Comparison of ENCODE assay signal across 8 mouse cellular contexts in genomic region chr10:81287513-81288157, GRCm38 (mm10). TPM values are rescaled to one million over a fixed set of nuclear protein-coding genes. Genes with fewer than 3 reads are reported as not detected.
DNase-seq lines count a peak whose midpoint lies in the region; ATAC-seq and TF ChIP-seq lines count a peak whose summit lies in the region.

No protein-coding gene starts in this region.

- peak; percentile 66; the same call in 1 of the 2 replicates for TF ChIP-seq CTCF in spleen, adult 2 months (IDR thresholded peaks at IDR 0.05; ENCODE audit: extremely low read depth, insufficient read depth, insufficient read length, insufficient replicate concordance)

- DNase-seq in cerebellum, adult 11-12 months = peak; percentile 69
- peak; percentile 58 for DNase-seq in neural tube, embryonic 10.5 days (ENCODE audit: extremely low spot score, low spot score)
- DNase-seq in cerebellum, postnatal 25 days = peak; percentile 62 to 79
- DNase-seq in limb, embryonic 10.5 days (ENCODE audit: low spot score) = peak; percentile 71
- peak in 1 of 2 experiments; percentile 64 for DNase-seq in spleen, adult 2 months (ENCODE audit: low read depth in 1 of 2, low spot score in 2 of 2)

- no peak for TF ChIP-seq POLR2A in spleen, adult 2 months (IDR thresholded peaks at IDR 0.05; ENCODE audit: low read depth, low read length)

- peaks cover 31% of the 10 kb centered on the region for H3K4me1 ChIP-seq in neural tube, embryonic 15.5 days
- peaks cover 26% of the 10 kb centered on the region for H3K4me1 ChIP-seq in limb, embryonic 10.5 days
- H3K4me1 ChIP-seq in spleen, adult 2 months (ENCODE audit: control insufficient read depth, insufficient read depth, insufficient read length) = peaks cover 15% of the 10 kb centered on the region; the same call in 1 of the 2 replicates

- 72% methylated on average over 8 of the region's 8 CpGs for WGBS in neural tube, embryonic 15.5 days
- 52% methylated on average over 8 of the region's 8 CpGs for WGBS in limb, embryonic 10.5 days
- WGBS in spleen, adult 2 months = 74% methylated on average over 8 of the region's 8 CpGs

- no peak overlapping the region for H3K4me2 ChIP-seq in neural tube, embryonic 15.5 days

- no peak overlapping the region for H3K9ac ChIP-seq in neural tube, embryonic 15.5 days (replicated peaks)

- H3K27ac ChIP-seq in neural tube, embryonic 15.5 days (replicated peaks) = no peak overlapping the region
- H3K27ac ChIP-seq in limb, embryonic 10.5 days = no peak overlapping the region
- H3K27ac ChIP-seq in spleen, adult 2 months (ENCODE audit: insufficient read depth, low read length) = no peak overlapping the region

- peaks cover 57% of the 10 kb centered on the region for H3K27me3 ChIP-seq in neural tube, embryonic 15.5 days (replicated peaks)
- H3K27me3 ChIP-seq in limb, embryonic 10.5 days (ENCODE audit: low read depth, poor library complexity, severe bottlenecking) = peaks cover 91% of the 10 kb centered on the region
- no peaks in the 10 kb centered on the region for H3K27me3 ChIP-seq in spleen, adult 2 months (ENCODE audit: control insufficient read depth, insufficient read depth, low read length)

- no peak overlapping the region for H3K4me3 ChIP-seq in neural tube, embryonic 15.5 days (replicated peaks)
- H3K4me3 ChIP-seq in limb, embryonic 10.5 days = no peak overlapping the region
- no peak overlapping the region for H3K4me3 ChIP-seq in spleen, adult 2 months (ENCODE audit: extremely low read depth, insufficient read depth, insufficient read length)

- ATAC-seq in cerebellum, adult (ENCODE audit: insufficient number of reproducible peaks, low FRiP score, low TSS enrichment) = no peak
- ATAC-seq in neural tube, embryonic 15.5 days (ENCODE audit: low FRiP score) = no peak
- no peak for ATAC-seq in frontal cortex, adult (ENCODE audit: low TSS enrichment)

- H3K36me3 ChIP-seq in neural tube, embryonic 15.5 days = no peaks in the 10 kb centered on the region
- no peaks in the 10 kb centered on the region for H3K36me3 ChIP-seq in limb, embryonic 10.5 days
- H3K36me3 ChIP-seq in spleen, adult 2 months (ENCODE audit: control insufficient read depth, insufficient read depth, low read length) = no peaks in the 10 kb centered on the region

- no peaks in the 10 kb centered on the region for H3K9me3 ChIP-seq in neural tube, embryonic 15.5 days (replicated peaks)
- H3K9me3 ChIP-seq in limb, embryonic 10.5 days (replicated peaks) = no peaks in the 10 kb centered on the region

RNA-seq across cellular contexts. Expression of gene Tjp3, which starts 3.7 kb away (rescaled TPM):
- polyA plus RNA-seq in neural tube, embryonic 15.5 days (2015; fragmentation: Nextera tagmentation; extraction: Ambion mirVana) = 4.1 and 7.9 TPM in 2 replicates
- 4.7 and 5.1 TPM in 2 replicates for polyA plus RNA-seq in limb, embryonic 10.5 days (2016; fragmentation: Nextera tagmentation; extraction: Ambion mirVana)
- 8.1 and 10.6 TPM in 2 replicates for polyA plus RNA-seq in spleen, adult 2 months (2012; rRNA removed)

RNA-seq across cellular contexts. Expression of gene Pip5k1c, which starts 5.1 kb away (rescaled TPM):
- 116 and 124 TPM in 2 replicates for polyA plus RNA-seq in neural tube, embryonic 15.5 days (2015; fragmentation: Nextera tagmentation; extraction: Ambion mirVana)
- polyA plus RNA-seq in limb, embryonic 10.5 days (2016; fragmentation: Nextera tagmentation; extraction: Ambion mirVana) = 67.0 and 71.3 TPM in 2 replicates
- polyA plus RNA-seq in spleen, adult 2 months (2012; rRNA removed) = 93.2 and 111 TPM in 2 replicates

RNA-seq across cellular contexts. Expression of gene Apba3, which starts 20.9 kb away (rescaled TPM):
- 38.0 and 39.1 TPM in 2 replicates for polyA plus RNA-seq in neural tube, embryonic 15.5 days (2015; fragmentation: Nextera tagmentation; extraction: Ambion mirVana)
- 56.5 and 57.6 TPM in 2 replicates for polyA plus RNA-seq in limb, embryonic 10.5 days (2016; fragmentation: Nextera tagmentation; extraction: Ambion mirVana)
- 63.0 and 77.1 TPM in 2 replicates for polyA plus RNA-seq in spleen, adult 2 months (2012; rRNA removed)

RNA-seq across cellular contexts. Expression of gene Mrpl54, which starts 20.9 kb away (rescaled TPM):
- 155 and 160 TPM in 2 replicates for polyA plus RNA-seq in neural tube, embryonic 15.5 days (2015; fragmentation: Nextera tagmentation; extraction: Ambion mirVana)
- 234 and 258 TPM in 2 replicates for polyA plus RNA-seq in limb, embryonic 10.5 days (2016; fragmentation: Nextera tagmentation; extraction: Ambion mirVana)
- polyA plus RNA-seq in spleen, adult 2 months (2012; rRNA removed) = 63.6 and 86.9 TPM in 2 replicates

RNA-seq across cellular contexts. Expression of gene Cactin, which starts 33.3 kb away (rescaled TPM):
- polyA plus RNA-seq in neural tube, embryonic 15.5 days (2015; fragmentation: Nextera tagmentation; extraction: Ambion mirVana) = 27.8 and 34.0 TPM in 2 replicates
- polyA plus RNA-seq in limb, embryonic 10.5 days (2016; fragmentation: Nextera tagmentation; extraction: Ambion mirVana) = 62.5 and 67.7 TPM in 2 replicates
- 38.6 and 44.8 TPM in 2 replicates for polyA plus RNA-seq in spleen, adult 2 months (2012; rRNA removed)
